Mouse (Mus musculus) adrenal gland, adult 2 months (tissue): ENCODE data around the gene Rreb1. TPM values are rescaled to one million over a fixed set of nuclear protein-coding genes. Genes with fewer than 3 reads are reported as not detected.

Source experiments
- DNase-seq: peaks from one replicate; pipeline ENCODE4 v3.0.0; 2021
- polyA plus RNA-seq: library from polyadenylated mRNA; depleted of rRNA; stranded (reverse); fragments of >200 nt; gene quantifications from 2 replicates; pipeline ENCODE4 v1.2.3, GENCODE M21; 2012
- total RNA-seq, 2 experiments: library from RNA; stranded (reverse); gene quantifications; 2 replicates each; pipeline ENCODE4 v1.2.3; 2021

Gene Rreb1
- total and polyA plus RNA-seq, 3 experiments: 40.9 to 57.6 (median 51.5) TPM

DNA sequence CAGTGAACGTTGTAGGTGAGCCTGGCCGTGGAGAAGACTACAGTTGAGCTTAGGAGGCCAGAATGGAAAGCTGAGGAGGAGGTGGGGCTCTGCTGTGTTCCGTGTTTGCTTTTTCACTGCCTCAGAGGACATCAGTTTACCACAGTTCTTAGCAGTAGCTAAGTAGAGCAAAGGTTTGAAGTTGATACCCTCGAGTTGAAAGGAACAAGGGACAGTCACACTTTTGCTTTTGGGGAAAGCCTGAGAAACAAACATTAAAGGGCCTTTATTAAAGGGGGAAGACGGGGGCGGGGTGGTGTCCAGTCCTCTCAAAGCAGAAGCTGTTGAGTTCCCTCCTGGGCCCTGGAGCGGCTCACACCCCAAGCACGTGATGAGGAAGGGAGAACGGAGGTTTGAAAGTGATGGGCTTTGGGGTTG, 1.1 kb downstream of the Rreb1 start:
- DNase-seq: peak; percentile 17

DNA sequence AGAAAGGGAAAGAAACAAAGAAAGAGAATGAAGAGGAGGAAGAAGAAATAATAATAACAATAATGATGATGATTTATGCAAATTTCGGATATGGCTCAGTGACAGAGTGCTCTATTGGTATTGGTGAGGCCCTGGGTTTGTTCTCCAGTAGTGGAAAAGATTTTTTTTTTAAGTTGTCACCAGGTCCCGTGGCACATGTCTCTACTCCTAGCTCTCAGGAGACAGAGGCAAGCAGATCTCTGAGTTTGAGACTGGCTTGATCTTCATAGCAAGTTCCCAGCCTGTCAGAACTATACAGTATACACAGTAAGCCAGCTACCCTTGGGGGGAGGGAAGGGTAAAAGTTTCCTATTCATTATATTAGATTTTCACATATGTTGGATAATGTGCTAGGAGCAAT, 3.4 kb downstream of the Rreb1 start:
- no peak for DNase-seq

DNA sequence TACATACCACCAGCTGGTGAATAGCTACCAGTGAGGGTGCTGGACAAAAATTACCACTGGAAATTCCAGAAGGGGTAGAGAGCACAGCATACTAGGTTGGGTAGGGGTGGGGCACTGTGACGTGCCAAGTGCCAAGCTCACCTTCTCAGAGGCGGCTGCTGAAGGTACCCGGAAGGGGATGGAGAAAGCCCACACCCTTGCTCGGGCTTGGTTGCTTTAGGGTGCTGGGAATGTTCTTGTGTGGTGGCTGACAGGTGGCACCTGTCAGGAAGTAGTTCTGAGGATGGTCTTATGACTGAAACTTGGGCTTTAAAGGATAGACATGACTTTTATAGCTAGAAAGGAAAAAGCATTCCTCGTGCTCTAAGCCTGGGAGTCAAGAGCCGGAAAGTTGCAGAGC, 3.9 kb downstream of the Rreb1 start:
- no peak for DNase-seq

DNA sequence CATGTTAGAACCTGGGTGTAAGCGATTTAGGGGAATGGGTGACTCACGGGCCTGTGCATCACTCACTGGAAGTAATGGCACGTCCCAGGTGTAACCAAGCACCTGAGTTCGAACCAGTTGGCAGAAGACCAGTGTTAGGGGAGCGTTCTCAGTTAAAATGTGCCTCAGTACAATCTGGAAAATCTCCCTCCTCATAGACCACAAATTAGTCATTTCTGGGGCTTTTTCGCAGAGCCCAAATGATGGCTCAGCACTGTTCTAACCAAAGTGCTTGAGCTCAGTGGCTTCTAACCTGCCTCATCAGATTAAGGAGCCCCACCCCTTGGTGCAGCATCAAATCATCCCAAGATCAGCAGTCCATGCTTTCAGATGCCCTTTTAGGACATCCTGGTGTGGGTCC, 5.5 kb downstream of the Rreb1 start:
- DNase-seq: no peak

DNA sequence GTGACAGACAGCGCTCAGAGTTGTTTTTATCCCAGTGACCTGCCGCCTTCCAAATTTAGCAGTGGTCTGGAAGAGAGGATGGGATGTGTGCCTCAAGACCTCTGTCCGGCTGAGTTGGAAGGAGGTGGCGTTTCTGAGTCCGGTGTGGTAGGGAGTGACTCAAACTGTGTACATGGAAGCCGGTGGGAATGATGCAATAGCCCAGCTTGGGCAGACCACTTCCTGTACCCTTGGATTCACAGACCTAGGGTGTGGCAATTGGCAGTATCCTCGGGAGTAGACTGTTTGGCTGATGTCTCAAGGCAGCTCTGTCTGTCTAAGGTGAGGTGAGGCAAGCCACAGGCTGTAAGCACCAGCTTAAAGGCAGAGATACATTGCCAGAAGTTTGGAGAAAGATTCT, 6.0 kb downstream of the Rreb1 start:
- DNase-seq: no peak

DNA sequence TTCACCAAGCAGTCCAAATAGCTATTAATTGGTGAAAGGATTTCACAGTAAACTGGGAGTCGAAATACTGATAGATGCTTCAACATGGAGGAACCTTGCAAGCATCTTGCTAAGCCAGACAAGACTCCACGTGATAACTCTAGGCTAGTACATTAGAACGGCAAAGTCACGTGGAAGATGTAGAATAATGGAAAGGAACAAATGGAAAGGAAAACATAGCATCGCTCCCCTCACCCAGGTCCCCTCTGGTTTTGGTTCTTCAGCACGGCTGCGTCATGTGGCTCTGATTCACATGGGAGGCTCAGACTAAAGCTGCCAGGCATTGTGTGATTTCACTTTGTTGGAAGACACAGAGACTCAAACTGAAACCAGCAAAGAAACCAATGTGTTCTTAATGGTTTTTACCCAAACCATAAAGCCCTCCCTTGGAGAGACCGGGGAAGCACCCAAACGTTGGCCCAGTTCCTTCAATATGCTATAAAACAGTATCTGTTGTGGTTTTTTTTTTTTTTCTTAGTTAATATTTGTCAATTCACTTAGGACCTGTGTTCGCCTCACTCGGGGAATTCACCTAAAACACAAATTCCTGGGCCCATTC, 14.6 kb downstream of the Rreb1 start:
- DNase-seq: no peak

DNA sequence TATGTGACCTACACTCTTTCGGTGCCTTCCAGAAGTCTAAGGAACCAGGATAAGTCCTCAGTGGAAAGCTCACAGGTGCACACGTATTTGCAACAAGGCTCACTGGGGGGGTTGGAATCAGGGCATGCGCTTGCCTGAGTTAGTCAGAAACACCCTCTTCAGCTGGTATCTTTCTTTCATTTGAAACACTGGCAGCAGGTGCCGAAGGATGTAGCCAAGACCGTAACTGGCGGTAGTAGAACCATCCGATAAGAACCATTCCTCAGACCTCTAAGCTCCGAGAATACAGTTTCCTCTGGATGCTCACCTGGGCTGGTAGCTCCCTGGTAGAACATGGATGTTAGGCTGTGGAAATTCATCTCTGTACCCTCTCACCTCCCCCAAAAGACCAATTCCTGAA, 20.6 kb downstream of the Rreb1 start:
- DNase-seq: no peak

DNA sequence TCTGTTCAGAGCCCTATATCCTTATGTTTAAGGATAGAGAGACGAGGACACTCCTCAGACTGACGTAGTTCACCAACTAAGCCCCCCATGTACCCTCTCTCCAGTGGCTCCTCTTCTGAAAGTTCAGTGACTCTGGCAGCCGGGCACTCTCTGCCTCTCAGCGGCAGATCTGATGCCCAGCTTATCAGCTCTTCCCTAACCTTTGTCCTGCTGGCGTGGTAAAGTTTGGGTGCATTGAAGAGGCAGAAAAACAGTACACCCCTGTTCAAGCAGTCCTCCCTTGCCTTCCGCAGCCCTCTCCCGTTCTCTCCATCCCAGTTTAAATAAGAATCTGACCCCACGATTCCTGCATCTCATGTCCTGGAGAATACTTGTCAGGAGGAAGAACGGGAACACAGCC, 21.2 kb downstream of the Rreb1 start:
- peak; percentile 10 for DNase-seq

DNA sequence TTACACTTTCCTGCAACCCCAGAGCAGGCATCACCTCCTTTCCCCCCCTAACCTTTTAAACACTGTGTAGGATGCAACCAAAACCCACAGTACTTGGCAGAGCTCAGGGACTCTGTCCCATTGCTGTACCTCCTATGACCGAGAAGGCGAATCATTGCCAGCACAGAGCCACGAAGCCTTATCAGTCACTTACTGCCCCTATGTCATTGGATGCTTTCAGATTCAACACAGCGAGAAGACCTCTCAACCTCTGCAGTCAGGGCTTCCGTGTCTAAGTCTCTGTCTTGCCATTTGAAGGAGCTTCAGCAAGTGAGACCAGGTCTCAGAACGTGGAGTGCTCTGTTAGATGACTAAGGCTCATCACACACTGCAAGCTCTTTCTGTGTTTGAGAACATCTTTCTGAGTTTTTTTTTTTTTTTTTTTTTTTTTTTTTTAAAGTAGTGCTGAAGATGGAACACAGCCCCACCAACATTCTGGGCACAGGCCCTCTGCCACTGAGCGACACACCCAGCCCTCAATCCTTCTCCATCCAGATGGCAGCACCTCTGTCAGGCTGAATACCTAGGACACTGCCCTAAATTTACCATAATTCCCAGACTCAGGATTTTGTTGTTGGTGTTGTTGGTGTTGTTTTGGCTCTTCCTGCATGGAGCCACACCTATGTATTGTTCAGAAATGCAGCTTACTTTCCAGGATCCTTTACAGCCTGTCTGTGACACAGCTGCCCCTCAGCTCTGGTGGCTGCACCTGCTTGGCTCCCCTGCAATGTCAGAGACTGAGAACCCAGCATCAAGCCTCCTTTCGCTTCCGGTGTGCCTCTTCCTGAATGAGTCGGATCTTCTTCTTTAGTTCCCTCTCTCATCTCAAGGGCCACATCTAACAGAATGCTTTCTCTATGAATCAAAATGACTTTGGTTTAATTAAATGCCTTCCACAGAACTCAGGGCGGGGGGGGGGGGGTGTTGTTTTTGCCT, 23.2 kb downstream of the Rreb1 start:
- DNase-seq: no peak

DNA sequence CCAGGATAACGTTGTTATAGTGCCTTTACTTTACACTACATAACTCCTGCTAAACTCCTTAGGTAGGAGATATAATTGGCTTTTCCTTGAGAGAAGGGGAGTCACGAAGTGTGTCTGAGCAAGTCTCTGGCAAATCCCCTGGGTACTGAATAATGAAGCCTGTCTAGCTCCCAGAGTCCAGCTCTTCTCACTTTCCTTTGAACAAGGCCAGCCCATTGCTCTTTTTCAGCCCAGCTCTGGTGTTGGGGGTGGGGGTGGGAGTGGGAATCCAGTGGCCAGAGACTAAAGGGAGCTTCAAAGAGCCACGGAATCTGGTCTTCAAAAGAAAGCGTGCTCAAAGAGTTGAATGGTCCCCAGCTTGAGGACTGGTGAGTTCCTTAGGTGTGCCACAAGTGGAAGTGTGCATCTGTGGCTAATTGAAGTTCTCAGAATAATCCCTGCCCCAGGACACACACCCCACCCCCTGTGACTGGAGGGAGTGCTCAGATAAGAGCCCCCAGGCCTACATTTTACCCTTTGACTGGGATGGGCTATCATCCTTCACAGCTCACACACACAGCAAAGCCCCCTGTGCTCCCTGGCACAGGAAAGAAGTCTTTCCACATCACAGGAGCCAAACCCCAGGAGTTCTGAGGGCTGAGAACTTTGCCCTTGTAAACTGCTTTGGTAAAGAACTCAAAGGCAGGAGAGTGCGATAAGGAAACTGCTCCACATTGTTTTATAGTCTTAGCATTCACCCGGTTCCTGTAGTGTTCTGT, 24.2 kb downstream of the Rreb1 start:
- no peak for DNase-seq

DNA sequence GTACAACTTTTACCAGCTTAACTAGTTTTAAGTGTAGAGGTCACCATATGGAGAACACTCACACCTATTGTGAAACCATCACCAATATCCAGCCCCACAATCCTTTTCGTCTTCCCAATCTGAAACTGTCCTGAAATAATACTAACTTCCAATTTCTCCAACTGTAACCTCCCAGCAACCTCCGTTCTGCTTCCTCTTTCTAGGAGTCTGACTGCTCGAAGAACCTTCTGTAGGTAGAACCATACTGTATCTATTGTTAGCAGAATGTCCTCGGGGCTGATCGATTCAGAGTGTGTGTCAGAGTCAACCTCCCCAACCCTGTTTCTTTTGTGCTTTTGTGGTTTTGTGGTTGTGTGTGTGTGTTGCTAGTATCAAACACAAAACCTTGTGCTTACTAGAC, 25.0 kb downstream of the Rreb1 start:
- no peak for DNase-seq

DNA sequence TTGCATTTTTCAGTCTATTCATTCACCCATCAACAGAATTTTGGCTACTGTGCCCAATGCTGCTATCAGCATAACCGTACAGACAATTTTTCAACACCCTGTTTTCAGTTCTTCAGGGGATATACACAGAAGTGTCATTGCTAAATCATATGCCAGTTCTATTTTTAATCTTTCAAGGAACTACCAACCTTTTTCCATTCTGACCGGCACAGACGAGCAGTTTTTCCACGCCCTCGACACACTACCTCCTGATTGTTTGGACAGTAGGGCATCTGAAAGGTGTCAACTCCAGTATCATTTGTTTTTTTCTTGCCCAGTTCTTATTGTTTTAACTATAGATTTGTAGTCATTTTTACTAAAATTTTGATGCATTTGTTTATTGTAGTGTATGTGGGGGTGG, 25.8 kb downstream of the Rreb1 start:
- DNase-seq: no peak

DNA sequence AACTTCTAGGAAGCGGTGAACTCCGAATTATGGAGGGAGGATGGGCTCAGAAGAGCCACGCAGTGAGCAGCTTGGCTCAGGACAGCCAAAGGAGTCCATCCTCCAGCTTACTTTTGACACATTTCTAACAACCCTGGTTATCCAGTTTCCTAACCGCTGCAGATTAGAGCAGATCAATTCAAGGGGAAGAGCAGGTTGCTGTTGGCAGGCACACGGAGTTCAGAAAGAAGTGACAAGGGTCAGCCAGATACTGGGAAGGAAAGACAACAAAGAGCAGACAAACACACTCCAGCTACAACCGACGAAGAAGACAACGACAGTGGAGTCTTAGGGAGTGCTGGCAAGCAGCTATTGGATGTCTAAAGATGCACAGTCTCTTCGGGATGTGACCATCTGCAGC, 36.8 kb downstream of the Rreb1 start:
- no peak for DNase-seq

DNA sequence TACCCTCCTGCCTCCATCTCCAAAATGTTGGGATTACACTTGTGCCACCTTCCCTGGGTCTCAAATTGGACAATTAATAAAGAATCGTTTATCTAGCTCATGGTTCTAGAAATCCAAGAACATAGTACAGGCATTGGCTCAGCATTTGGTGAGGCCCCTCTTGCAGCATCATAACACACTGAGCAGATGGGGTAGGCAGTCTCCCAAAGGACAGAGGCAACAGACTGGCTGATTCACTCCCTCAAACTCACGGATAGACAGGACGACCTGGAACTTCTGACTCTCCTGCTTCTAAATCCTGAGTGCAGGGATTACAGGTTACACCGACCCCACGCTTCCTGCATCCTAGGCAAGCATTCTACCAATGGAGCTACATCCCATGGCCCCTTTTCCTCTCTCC, 38.5 kb downstream of the Rreb1 start:
- no peak for DNase-seq

DNA sequence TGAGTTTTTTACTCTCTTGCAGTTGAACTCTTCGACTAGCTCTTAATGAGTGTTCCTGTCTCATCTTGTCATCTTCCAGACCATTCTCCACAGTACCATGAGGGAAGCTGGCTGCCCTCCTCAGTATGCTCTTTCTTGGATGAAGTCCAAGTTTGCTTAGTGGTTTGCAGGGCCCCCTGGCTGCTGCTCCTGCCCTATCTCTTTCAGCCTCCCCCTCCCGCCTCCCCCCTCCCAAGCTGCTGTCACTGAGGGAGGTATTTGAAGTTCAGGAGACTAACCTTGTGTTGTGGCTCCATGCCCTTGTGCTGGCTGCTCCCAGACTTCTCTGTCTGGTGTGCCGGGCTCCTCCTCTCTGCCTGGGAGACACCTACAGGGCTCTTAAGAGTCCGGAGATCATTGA, 43.2 kb downstream of the Rreb1 start:
- peak; percentile 39 for DNase-seq

DNA sequence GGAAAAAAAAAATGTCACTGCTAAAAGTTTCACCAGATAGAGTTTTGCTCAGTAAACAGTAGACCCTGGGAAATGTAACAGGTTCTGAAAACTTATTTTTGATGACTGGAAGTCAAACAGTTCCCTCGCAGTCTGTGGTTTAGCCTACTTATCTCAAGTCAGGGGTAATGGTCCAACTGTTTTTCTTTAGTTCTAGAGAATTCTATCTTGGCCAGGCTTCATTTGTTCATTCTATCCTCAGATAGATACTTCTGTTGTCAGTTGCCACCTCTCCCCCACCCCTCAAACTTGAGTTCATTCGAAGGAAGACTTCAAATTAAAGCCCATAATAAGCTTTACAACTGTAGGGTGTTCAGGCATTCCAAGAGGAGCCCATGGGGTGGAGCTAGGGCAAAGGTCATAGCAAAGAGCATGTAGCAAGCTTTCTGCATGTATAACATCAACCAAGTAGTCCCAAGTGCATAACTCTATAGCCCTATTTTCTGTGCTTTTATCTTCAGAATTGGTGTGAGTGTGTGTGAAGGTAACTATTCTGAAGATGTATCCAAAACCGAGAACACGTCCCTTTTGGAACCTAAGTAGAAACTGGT, 46.2 kb downstream of the Rreb1 start:
- DNase-seq: no peak

DNA sequence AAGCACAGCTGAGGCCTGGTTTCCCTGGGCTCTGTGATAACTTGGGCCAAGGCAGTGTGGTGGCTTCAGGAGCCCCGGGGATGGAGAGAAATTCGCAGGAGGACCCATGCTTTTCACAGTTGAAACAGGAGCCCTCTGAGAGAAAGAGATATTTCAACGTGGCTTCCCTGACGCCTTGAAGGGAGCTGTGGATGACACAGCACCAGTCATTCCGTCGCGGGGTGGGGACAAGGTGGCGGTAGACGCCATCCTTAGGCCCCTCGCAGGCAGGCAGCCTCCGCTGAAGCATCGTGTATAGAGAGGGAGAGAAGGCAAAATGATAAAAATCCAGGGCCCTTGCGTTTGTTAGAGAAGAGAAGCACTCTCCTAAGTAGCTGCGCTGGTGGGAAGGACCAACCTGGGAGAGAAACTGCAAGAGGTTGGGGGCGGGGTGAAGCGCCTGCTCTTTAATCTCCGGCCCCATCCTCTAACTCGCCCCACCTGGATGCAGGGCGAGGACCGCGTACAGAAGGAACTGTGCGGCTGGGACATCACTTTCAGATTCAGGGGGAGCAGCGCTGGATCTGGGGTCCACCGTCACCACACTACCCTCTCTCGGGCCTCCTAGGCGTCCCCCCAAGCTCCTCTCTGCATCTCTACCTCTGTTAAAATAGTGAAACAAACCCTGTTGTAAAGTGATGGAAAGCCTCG, 46.9 kb downstream of the Rreb1 start:
- no peak for DNase-seq

DNA sequence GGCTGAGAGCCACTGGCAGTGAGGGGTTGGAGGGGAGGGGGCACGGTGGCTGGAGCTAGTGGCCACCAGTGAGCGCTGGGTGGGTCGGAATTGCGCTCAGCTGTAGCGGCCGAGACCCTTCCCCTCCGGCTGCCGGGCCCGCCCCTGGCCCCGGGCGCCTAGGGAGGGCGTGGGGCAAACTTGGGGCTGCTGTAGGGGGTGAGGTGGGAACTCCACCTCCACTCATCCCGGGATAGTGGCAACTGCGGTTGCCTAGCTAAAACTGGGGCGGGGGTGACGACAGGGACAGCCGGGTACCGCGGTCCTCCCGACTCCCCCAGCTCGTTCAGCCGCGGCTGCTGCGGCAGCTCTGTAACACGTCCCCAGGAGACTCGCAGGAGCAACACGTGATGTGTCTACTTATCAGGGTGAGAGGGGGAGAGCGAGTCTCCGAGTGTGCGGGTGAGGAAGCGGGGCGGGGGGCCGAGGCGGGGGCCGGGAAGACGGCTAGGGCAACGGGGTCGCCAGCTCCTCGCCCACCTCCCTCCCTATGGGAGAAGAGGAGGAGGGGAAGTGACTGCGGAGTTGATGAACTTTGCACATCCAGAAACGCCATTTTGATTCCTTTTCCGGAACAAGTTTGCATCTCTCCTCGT, 47.6 kb downstream of the Rreb1 start:
- DNase-seq: peak; percentile 87

DNA sequence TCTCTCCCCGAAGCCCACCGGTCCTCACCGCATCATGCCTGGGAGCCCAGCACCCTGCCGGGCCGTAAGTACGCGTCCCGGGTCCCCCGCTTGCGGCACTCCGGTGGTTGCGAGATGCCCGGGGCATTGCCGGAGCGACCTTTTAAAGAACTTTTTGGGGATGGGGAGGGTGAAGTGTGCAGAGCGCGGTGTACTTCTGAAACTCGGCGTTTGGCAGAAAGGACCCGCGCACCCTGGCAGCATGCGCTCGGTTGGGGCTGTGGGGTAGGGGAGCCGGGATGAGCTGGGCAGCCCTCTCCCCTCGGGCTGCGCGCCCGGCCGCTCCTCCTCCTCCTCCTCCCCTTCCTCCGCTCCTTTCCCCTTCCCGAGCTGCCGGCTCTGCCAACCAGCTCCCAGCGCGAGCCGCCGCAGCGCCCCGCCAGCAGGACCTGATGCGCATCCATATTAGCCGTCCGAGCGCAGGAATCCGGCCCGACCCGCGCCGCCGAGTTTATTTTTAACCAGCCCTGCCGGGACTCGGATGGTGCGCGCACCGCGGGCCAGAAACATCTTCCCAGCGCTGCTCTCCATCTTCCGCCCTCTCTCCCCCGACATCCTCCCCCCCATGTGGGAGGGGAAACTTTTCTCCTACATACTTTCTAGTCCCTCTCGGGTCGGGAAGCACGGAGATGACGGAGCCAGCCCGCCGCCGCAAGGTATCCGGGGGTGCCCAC, 48.2 kb downstream of the Rreb1 start:
- DNase-seq: peak; percentile 88

DNA sequence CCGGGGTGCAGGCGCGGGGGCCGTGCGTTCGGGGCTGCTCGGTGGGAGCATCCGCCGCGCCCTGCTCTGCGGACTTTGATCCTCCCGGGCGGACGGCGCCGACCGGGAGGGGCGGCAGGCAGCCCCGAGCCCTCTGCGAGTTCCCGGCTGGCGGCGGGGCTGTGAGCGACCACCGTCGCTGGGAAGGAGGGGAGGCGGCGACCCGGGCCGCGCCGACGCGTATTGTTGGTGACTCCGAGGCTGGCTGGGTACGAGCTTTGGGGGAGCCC, 48.7 kb downstream of the Rreb1 start:
- DNase-seq: no peak
